Mouse (Mus musculus) kidney, adult 2 months (tissue): Measurements from ENCODE around the gene Phlda2. TPM values are rescaled to one million over a fixed set of nuclear protein-coding genes. Genes with fewer than 3 reads are reported as not detected.

Experiments
- DNase-seq: peaks from one replicate; pipeline ENCODE4 v3.0.0; 2021
- H3K27ac ChIP-seq: fragments of 200-500 bp; 2 replicates; pipeline ENCODE4 v1.5.1; 2012; ENCODE audit warnings: low read depth, low read length, control low read depth, inconsistent platforms; ENCODE audit not compliant: insufficient read depth
- H3K27me3 ChIP-seq: fragments of 200-500 bp; replicated peaks from 2 replicates; pipeline ENCODE4 v1.6.1; 2012; ENCODE audit warnings: mild to moderate bottlenecking, moderate library complexity, low read length, inconsistent platforms; ENCODE audit not compliant: control insufficient read depth, insufficient read depth
- H3K36me3 ChIP-seq: fragments of 200-500 bp; 2 replicates; pipeline ENCODE4 v1.6.1; 2012; ENCODE audit warnings: mild to moderate bottlenecking, moderate library complexity, low read length, inconsistent platforms; ENCODE audit not compliant: control insufficient read depth, insufficient read depth
- H3K4me1 ChIP-seq: fragments of 200-500 bp; 2 replicates; pipeline ENCODE4 v1.6.1; 2011; ENCODE audit warnings: low read length; ENCODE audit not compliant: control insufficient read depth, insufficient read depth
- H3K4me3 ChIP-seq: fragments of 200-500 bp; 2 replicates; pipeline ENCODE4 v1.5.1; 2011; ENCODE audit warnings: mild to moderate bottlenecking, low read depth, low read length, control low read depth; ENCODE audit not compliant: insufficient read depth
- CTCF ChIP-seq: fragments of 200-500 bp; conservative IDR thresholded peaks from 2 replicates; pipeline ENCODE4 v1.5.1; 2011; ENCODE audit warnings: low read depth, mild to moderate bottlenecking, control low read depth, low read length, moderate library complexity, mixed read lengths; ENCODE audit not compliant: insufficient read depth, insufficient read length
- POLR2A ChIP-seq: fragments of 200-500 bp; IDR thresholded peaks from one replicate; pipeline ENCODE4 v1.6.1; 2011; ENCODE audit warnings: low read depth, low read length, control low read depth
- WGBS: fragments of 180-500 bp; shearing (Covaris S2); methylation state at CpG from one replicate; pipeline ENCODE4 v1.1.7; 2018; 5-methylcytosine and 5-hydroxymethylcytosine counted together
- polyA plus RNA-seq: library from polyadenylated mRNA; depleted of rRNA; stranded (reverse); fragments of >200 nt; gene quantifications from 2 replicates; pipeline ENCODE4 v1.2.3, GENCODE M21; 2012

The Phlda2 gene
- polyA plus RNA-seq, 1 experiment, result 46.6 TPM

GRCm38 (mm10) chr7:143474811-143475210 lies 28.1 kb downstream of the Phlda2 start:
- Histone ChIP-seq H3K4me1 (peaks cover 4% of the 10 kb centered on the region; the same call in 1 of the 2 replicates), H3K4me3 (peak overlapping the region; percentile 55), H3K27ac (peak overlapping the region; percentile 75), H3K36me3 (no peaks in the 10 kb centered on the region), H3K27me3 (no peaks in the 10 kb centered on the region)
- no peak for TF ChIP-seq POLR2A
- no peak for TF ChIP-seq CTCF
- WGBS, result 33% methylated on average over 10 of the region's 10 CpGs
- DNase-seq, result peak; percentile 85

DNA sequence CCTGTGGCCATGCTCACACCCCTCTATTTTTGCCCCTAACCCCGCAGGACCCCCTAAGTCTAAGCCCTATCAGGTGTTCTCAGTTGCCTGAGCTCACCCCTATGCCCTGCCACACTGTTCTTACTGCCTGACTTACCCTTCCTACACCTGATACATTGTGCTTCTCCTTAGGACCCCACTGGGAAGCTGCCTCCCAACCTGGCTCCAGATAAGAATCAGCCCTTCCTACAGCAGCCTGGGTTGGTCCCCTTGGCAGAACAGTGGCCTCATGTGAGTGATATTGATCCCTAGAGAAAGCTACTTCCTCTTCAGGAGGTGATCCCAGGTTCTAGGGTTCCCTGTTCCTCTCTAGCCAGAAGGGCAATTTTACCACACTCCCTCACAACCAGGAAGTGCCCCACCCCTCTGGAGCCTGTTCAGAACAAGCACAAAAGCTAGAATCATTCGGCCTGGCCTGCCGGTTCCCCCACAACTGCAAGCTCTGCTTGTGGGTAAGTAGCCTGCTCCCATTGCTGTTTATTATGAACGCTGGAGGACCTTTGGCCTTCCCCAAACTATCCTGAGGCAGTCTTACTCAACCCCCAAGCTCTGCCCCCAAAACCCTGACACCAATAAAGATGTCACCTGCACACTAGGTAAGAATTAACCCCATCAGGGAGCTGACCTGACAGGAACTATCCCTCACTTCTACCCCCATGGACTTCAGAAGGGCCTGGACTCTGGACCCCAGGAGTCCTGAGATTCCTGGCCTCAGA lies 29.4 kb downstream of the Phlda2 start, which contains the start of gene Slc22a18:
Slc22a18 (plus strand) TSS at position 390 of the 755 bp plus-strand sequence.
- Histone ChIP-seq H3K36me3 (no peaks in the 10 kb centered on the region), H3K4me1 (peaks cover 4% of the 10 kb centered on the region; the same call in 1 of the 2 replicates), H3K4me3 (peak within 1 kb of the TSS; percentile 0; the same call in 1 of the 2 replicates), H3K27ac (peak within 1 kb of the TSS; percentile 75), H3K27me3 (no peaks in the 10 kb centered on the region)
- 16% methylated on average over 4 of the region's 4 CpGs for WGBS
- peak; percentile 88 for DNase-seq
- no peak for TF ChIP-seq POLR2A
- TF ChIP-seq CTCF, result no peak

DNA sequence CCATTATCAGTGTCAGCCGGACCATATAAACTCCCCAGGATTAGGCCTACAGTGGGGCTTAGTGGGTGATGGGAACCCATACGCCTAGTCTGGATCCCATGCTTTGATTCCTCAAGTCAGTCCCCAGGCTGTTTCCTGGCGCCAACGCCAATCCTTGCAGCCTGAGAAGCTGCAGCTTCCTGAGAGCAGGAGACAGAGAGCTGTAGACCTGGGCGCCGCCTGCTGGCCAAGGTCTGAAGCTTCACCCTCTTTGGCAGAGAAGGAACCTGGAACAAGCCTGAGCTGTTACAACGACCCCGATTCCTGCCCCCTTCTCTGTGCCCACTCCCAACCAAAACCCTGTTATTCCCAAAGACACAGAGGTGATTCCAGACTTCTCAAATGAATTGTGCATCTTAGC lies 33.0 kb downstream of the Phlda2 start:
- TF ChIP-seq POLR2A (no peak), CTCF (peak; percentile 83)
- DNase-seq, result peak; percentile 80
- no peaks in the 10 kb centered on the region for H3K36me3 ChIP-seq
- no peak overlapping the region for H3K4me3 ChIP-seq
- H3K4me1 ChIP-seq, result peaks cover 4% of the 10 kb centered on the region; the same call in 1 of the 2 replicates
- 12% methylated on average over 8 of the region's 8 CpGs for WGBS
- no peak overlapping the region for H3K27ac ChIP-seq
- no peaks in the 10 kb centered on the region for H3K27me3 ChIP-seq

GRCm38 (mm10) chr7:143467714-143468113 lies 35.2 kb downstream of the Phlda2 start:
- no peak for TF ChIP-seq POLR2A
- no peak for TF ChIP-seq CTCF
- WGBS, result 51% methylated on average over 6 of the region's 6 CpGs
- Histone ChIP-seq H3K4me1 (no peaks in the 10 kb centered on the region), H3K36me3 (no peaks in the 10 kb centered on the region), H3K27ac (no peak overlapping the region), H3K27me3 (no peaks in the 10 kb centered on the region), H3K4me3 (no peak overlapping the region)
- DNase-seq, result no peak

GRCm38 (mm10) chr7:143466099-143466677 lies 36.8 kb downstream of the Phlda2 start:
- Histone ChIP-seq H3K27me3 (no peaks in the 10 kb centered on the region), H3K27ac (no peak overlapping the region), H3K4me3 (no peak overlapping the region), H3K4me1 (no peaks in the 10 kb centered on the region), H3K36me3 (no peaks in the 10 kb centered on the region)
- WGBS, result 37% methylated on average over 14 of the region's 14 CpGs
- DNase-seq, result peak; percentile 75
- TF ChIP-seq POLR2A, result no peak
- TF ChIP-seq CTCF, result peak; percentile 89

GRCm38 (mm10) chr7:143464811-143465560 lies 38.0 kb downstream of the Phlda2 start:
- Histone ChIP-seq H3K36me3 (no peaks in the 10 kb centered on the region), H3K27me3 (no peaks in the 10 kb centered on the region), H3K4me3 (no peak overlapping the region), H3K4me1 (no peaks in the 10 kb centered on the region), H3K27ac (no peak overlapping the region)
- 26% methylated on average over 56 of the region's 56 CpGs for WGBS
- peak; percentile 54 for DNase-seq
- TF ChIP-seq CTCF, result no peak
- TF ChIP-seq POLR2A, result no peak

DNA sequence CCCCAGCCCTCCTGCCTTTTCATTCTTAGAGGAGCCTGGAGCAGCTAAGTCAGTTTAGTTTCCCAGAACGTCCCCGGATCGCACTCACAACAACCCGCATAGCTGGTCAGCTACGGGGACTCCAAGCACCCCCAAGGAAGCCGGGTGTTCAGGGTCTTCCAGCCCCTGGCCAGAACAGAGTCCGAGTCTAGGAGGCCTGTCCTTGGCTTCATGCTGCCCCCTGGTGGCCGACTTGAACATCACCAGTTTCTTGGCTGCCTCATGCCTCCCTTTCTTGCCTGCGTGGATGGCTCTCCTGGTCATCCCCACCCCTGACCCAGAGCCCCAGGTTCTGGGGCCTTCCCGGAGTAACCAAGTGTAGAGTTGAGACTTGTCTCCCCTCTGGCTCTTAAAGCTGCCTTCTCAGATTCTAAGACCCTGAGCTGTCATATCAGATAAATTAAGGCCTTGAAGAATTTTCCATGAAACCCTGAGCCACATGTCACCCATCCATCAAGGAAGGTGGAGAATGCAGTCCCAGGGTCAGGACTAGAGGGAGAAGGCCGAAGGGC lies 39.0 kb downstream of the Phlda2 start:
- Histone ChIP-seq H3K36me3 (no peaks in the 10 kb centered on the region), H3K27me3 (no peaks in the 10 kb centered on the region), H3K4me1 (no peaks in the 10 kb centered on the region), H3K27ac (no peak overlapping the region), H3K4me3 (no peak overlapping the region)
- TF ChIP-seq CTCF (peak; percentile 82), POLR2A (no peak)
- 24% methylated on average over 11 of the region's 11 CpGs for WGBS
- DNase-seq, result peak; percentile 71
